Mouse (Mus musculus) hindbrain, embryonic 11.5 days (tissue): ENCODE measurements at regions not wholly inside any gene's neighbourhood (a gene's known extent, or its start where the extent isn't known, plus 50 kb on each side); places are given as distances from the start of the nearest gene placed in this dataset.

Experiments used
- ATAC-seq: fragments of 200-750 bp; cut with Nextera tagmentation; 2 replicates; pipeline ENCODE4 v1.8.0; 2017; ENCODE audit warnings: mild to moderate bottlenecking, moderate TSS enrichment, moderate library complexity; ENCODE audit not compliant: low FRiP score
- DNase-seq: peaks from one replicate; pipeline ENCODE4 v3.0.0-alpha.2; 2015; ENCODE audit warnings: low spot score
- H3K27ac ChIP-seq: fragments of 300-500 bp; sonication (generic); 2 replicates; pipeline ENCODE4 v1.5.1; 2014; ENCODE audit warnings: mild to moderate bottlenecking, low read depth, low read length
- H3K27me3 ChIP-seq: fragments of 300-500 bp; sonication (generic); 2 replicates; pipeline ENCODE4 v1.6.1; 2014; ENCODE audit warnings: mild to moderate bottlenecking, low read length, moderate library complexity, mixed read lengths; ENCODE audit not compliant: control insufficient read depth, insufficient read depth
- H3K36me3 ChIP-seq: fragments of 300-500 bp; sonication (generic); 2 replicates; pipeline ENCODE4 v1.6.1; 2014; ENCODE audit warnings: mild to moderate bottlenecking, low read length, moderate library complexity, mixed read lengths; ENCODE audit not compliant: control insufficient read depth, insufficient read depth
- H3K4me1 ChIP-seq: fragments of 300-500 bp; sonication (generic); replicated peaks from 2 replicates; pipeline ENCODE4 v1.6.1; 2014; ENCODE audit warnings: low read length, mixed read lengths; ENCODE audit not compliant: control insufficient read depth, insufficient read depth
- H3K4me2 ChIP-seq: fragments of 300-500 bp; sonication (generic); replicated peaks from 2 replicates; pipeline ENCODE4 v1.6.1; 2014; ENCODE audit warnings: mild to moderate bottlenecking, low read depth, low read length
- H3K4me3 ChIP-seq: fragments of 300-500 bp; sonication (generic); 2 replicates; pipeline ENCODE4 v1.5.1; 2014; ENCODE audit warnings: low read depth, low read length
- H3K9ac ChIP-seq: fragments of 300-500 bp; sonication (generic); 2 replicates; pipeline ENCODE4 v1.6.1; 2014; ENCODE audit warnings: low read depth, low read length
- H3K9me3 ChIP-seq: fragments of 300-500 bp; sonication (generic); 2 replicates; pipeline ENCODE4 v1.6.1; 2016; ENCODE audit warnings: low read length; ENCODE audit not compliant: control insufficient read depth
- WGBS: fragments of 180-500 bp; shearing (Covaris S2); extraction: QIAGEN DNeasy Blood & Tissue Kit; methylation state at CpG from one replicate; pipeline ENCODE4 v1.1.7; 2014; 5-methylcytosine and 5-hydroxymethylcytosine counted together

DNA sequence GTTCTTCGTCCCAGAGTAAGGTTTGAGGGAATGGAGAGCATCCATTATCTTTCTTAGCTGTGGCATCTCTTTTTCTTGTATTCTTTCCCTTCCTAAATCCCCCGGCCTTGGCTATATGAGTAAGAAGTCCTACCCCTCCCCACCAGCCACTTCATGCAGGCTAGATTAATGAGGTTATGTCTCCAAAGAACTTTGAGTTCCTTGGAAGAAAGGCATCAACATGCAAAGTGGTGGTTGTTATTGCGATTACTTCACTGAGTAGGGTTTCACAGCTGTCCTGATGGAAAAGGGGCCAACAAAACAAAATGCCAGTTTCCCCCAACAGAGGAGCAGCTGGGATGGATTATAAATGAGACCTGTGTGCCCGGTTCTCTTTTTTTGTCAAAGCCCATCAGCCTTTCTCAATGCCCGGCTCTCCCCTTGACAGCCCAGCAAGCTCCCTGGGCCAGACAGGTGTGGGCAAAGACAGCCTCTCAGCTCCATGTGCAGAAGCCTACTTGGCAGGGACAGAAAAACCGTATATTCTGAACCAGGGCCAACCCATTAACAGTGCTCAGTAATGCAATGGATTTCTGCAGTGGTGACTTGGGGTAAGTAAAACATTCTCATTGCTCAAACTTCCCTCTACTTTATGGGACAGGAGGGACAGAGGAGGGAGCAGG, 620.1 kb upstream of the 2610301B20Rik start:
- Histone ChIP-seq H3K27ac (no peak overlapping the region), H3K4me2 (no peak overlapping the region), H3K36me3 (no peaks in the 10 kb centered on the region), H3K9ac (no peak overlapping the region), H3K27me3 (no peaks in the 10 kb centered on the region), H3K9me3 (no peaks in the 10 kb centered on the region), H3K4me1 (no peaks in the 10 kb centered on the region), H3K4me3 (no peak overlapping the region)
- DNase-seq: no peak
- WGBS: 81% methylated on average over 6 of the region's 6 CpGs
- no peak for ATAC-seq

DNA sequence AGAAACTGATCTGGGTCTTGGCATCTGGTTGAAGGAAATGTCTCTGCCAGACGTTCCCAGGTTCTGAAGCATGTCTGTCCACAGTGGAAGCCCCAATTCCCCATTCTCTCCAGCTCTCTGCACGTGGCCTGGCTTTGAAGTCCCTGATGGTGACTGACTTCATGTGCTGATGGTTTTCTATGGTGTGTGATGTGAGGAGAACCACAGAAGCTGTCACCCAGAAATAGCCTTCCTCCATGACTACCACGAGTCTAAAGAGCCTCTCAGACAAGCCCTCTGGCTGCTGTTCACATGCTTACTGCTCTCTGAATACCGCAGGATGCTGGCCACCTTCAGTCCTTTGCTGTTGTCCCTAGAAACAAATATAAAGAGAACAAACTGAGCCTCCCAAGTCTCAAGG, 616.8 kb upstream of the 2610301B20Rik start:
- H3K4me2 ChIP-seq: no peak overlapping the region
- no peak for ATAC-seq
- WGBS: 67% methylated on average over 4 of the region's 4 CpGs
- no peak overlapping the region for H3K27ac ChIP-seq
- no peak for DNase-seq
- no peaks in the 10 kb centered on the region for H3K27me3 ChIP-seq
- H3K36me3 ChIP-seq: no peaks in the 10 kb centered on the region
- no peaks in the 10 kb centered on the region for H3K4me1 ChIP-seq
- no peak overlapping the region for H3K4me3 ChIP-seq
- no peak overlapping the region for H3K9ac ChIP-seq
- H3K9me3 ChIP-seq: no peaks in the 10 kb centered on the region

DNA sequence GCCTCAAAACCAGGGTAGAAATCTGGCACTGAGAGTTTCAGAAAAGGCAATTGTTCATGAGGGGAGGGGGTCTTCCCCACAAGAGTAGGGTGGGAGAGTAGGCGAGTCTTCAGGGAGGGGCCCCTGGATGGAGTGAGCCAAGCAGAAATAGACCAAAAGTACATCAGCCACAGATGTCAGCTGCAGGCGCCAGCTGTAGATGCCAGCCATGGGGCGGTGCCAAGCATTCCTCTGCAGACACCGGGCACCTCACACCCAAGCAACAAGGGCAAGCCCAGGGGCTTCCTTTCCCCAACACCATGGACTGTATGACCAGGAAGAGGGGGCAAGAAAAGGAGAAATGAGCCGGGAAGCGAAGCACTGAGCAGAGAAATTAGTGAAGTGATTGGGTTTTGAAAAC, 613.9 kb upstream of the 2610301B20Rik start:
- 90% methylated on average over 6 of the region's 6 CpGs for WGBS
- no peaks in the 10 kb centered on the region for H3K27me3 ChIP-seq
- H3K27ac ChIP-seq: no peak overlapping the region
- no peaks in the 10 kb centered on the region for H3K36me3 ChIP-seq
- no peak overlapping the region for H3K4me3 ChIP-seq
- no peak overlapping the region for H3K4me2 ChIP-seq
- no peaks in the 10 kb centered on the region for H3K4me1 ChIP-seq
- DNase-seq (no peak), ATAC-seq (no peak)
- H3K9me3 ChIP-seq: no peaks in the 10 kb centered on the region
- H3K9ac ChIP-seq: no peak overlapping the region

DNA sequence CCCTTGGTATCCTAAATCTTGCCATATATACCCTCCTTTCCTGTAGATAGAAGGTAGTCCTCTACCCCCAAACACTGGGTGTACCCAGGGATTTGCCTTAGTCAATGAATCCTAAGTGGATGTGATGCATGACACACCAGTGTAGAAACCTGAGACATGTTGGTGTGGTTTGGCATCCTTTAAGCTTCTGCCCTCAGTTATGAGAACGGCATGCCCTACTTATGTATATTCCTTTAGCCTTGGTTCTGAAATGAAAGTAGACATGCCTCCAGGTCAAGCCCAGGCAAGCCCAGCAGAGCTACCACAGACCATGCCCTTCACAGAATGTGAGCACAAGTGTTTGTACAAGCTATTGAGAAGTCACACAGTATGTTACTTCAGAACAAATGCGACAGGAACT, 608.4 kb upstream of the 2610301B20Rik start:
- Histone ChIP-seq H3K4me3 (no peak overlapping the region), H3K27ac (no peak overlapping the region), H3K36me3 (no peaks in the 10 kb centered on the region), H3K4me2 (no peak overlapping the region), H3K27me3 (no peaks in the 10 kb centered on the region), H3K9ac (no peak overlapping the region), H3K4me1 (no peaks in the 10 kb centered on the region), H3K9me3 (no peaks in the 10 kb centered on the region)
- ATAC-seq (no peak), DNase-seq (no peak)
- WGBS: 82% methylated on average over 2 of the region's 2 CpGs

DNA sequence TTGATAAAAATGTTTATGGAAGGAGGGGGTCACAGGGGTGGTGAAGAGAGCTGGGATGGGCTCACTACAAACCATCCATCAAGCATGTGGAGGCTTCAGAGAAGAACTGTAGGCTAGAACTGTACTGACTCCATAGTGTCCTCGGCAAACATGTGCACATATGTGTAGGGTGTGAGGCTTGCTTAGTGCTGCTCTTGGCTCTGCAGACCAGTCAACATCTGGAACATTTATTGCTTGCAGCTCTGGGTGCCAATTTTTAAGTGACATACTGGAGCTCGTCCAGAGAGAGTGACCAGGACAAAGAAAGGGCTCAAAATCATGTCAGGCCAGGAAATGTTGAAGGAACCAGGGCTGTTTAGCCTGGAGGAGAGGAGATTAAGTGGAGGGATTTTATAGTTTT, 588.7 kb upstream of the 2610301B20Rik start:
- Histone ChIP-seq H3K4me1 (no peaks in the 10 kb centered on the region), H3K36me3 (no peaks in the 10 kb centered on the region), H3K4me2 (no peak overlapping the region), H3K27me3 (no peaks in the 10 kb centered on the region), H3K9ac (no peak overlapping the region), H3K4me3 (no peak overlapping the region), H3K9me3 (no peaks in the 10 kb centered on the region), H3K27ac (no peak overlapping the region)
- 73% methylated on average over 2 of the region's 2 CpGs for WGBS
- no peak for ATAC-seq
- DNase-seq: no peak

DNA sequence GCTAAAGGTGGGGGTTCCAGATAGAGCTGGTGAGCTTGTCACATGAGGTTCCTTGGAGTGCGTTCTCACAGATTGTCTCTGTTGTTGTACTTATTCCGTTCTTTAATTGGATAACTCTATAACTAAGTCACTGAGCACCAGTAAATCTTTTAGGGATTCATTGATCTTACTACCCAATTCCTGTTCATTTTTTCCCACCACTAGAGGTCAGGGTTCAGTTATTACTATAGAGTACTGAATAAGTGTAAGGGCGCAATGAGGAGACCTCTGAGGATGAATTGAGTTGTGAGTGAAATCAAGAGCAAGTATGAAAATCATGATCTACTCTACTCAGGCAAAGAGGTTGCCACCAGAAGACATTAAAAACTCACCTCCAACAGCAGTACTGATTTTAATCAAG, 584.0 kb upstream of the 2610301B20Rik start:
- Histone ChIP-seq H3K27me3 (no peaks in the 10 kb centered on the region), H3K4me1 (no peaks in the 10 kb centered on the region), H3K36me3 (no peaks in the 10 kb centered on the region), H3K9ac (no peak overlapping the region), H3K4me2 (no peak overlapping the region), H3K9me3 (no peaks in the 10 kb centered on the region), H3K27ac (no peak overlapping the region), H3K4me3 (no peak overlapping the region)
- ATAC-seq (no peak), DNase-seq (peak; percentile 25)
- WGBS: 74% methylated on average over 3 of the region's 3 CpGs

DNA sequence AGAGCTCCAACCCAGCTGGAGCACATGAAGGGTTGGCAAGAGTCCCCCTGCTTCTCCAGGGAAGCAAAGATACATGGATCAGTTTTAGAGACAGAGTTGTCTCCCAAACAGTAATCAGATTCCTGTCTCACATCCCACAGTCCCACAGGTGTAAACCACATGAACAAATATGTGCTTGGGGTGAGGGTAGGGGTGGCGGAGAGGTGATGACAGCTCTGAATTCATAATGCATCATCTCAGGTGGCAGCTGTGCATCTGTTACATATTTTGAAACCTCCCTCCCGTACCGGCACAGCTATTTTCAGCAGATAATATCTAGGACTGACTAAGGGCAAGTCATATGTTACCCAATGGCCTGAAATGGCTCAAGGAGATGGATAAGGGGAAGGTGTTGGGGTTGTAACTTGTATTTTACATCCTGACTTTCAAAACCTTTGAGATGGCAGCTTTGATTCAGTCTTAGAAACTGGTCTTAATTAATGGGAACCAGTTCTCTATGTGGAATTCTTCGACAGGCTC, 579.2 kb upstream of the 2610301B20Rik start:
- Histone ChIP-seq H3K27ac (no peak overlapping the region), H3K9me3 (no peaks in the 10 kb centered on the region), H3K4me1 (no peaks in the 10 kb centered on the region), H3K9ac (no peak overlapping the region), H3K4me3 (no peak overlapping the region), H3K4me2 (no peak overlapping the region), H3K27me3 (no peaks in the 10 kb centered on the region), H3K36me3 (no peaks in the 10 kb centered on the region)
- DNase-seq (no peak), ATAC-seq (no peak)
- WGBS: 81% methylated on average over 4 of the region's 4 CpGs

DNA sequence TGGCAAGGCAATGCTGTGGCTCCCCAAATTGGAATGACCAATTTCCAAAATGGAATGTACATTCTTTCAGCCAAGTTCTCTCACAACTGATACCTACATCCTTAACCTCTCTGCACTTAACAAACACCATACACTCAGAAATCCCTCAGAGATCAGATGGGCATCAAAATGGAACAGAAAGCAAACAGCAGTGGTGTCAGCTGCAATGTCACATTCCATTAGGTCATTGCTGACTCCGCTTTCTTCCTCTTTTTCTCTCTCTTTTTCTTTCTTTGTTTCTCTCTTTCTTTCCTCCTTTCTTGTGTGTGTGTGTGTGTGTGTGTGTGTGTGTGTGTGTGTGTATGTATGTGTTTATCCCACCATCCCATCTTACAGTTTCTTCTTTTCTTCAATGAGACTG, 578.1 kb upstream of the 2610301B20Rik start:
- no peak for ATAC-seq
- no peak overlapping the region for H3K4me2 ChIP-seq
- 83% methylated on average over 1 of the region's 1 CpGs for WGBS

DNA sequence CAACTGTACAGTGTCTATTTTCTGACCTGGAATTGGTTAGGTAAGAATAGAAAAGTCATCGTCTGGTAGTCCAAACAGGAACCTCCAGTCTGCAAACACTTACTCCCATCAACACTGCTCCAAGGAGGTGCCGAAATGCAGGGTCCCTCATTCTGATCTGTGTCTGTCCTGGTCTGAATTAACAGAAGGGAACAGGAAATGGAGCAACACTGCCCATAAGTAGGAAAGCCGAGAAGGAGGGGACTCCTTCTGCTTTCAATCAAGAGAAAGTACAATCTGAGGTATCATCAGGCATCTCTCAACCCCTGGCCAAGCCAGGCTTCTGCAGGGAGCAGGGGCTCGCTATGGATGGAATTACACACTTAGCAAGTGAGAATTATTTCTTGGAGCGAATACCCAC, 562.4 kb upstream of the 2610301B20Rik start:
- no peaks in the 10 kb centered on the region for H3K27me3 ChIP-seq
- no peaks in the 10 kb centered on the region for H3K9me3 ChIP-seq
- H3K9ac ChIP-seq: no peak overlapping the region
- H3K4me1 ChIP-seq: no peaks in the 10 kb centered on the region
- no peak overlapping the region for H3K4me3 ChIP-seq
- DNase-seq (peak; percentile 19), ATAC-seq (no peak)
- 56% methylated on average over 5 of the region's 5 CpGs for WGBS
- no peak overlapping the region for H3K4me2 ChIP-seq
- no peak overlapping the region for H3K27ac ChIP-seq
- H3K36me3 ChIP-seq: no peaks in the 10 kb centered on the region

More for the DNA sequence above, 578.1 kb upstream of the 2610301B20Rik start:
- Histone ChIP-seq H3K4me1 (no peaks in the 10 kb centered on the region), H3K27ac (no peak overlapping the region), H3K36me3 (no peaks in the 10 kb centered on the region), H3K4me3 (no peak overlapping the region), H3K9me3 (no peaks in the 10 kb centered on the region), H3K27me3 (no peaks in the 10 kb centered on the region), H3K9ac (no peak overlapping the region)
- no peak for DNase-seq
